ENCODE assay signal across 8 mouse cellular contexts in the genomic region with DNA sequence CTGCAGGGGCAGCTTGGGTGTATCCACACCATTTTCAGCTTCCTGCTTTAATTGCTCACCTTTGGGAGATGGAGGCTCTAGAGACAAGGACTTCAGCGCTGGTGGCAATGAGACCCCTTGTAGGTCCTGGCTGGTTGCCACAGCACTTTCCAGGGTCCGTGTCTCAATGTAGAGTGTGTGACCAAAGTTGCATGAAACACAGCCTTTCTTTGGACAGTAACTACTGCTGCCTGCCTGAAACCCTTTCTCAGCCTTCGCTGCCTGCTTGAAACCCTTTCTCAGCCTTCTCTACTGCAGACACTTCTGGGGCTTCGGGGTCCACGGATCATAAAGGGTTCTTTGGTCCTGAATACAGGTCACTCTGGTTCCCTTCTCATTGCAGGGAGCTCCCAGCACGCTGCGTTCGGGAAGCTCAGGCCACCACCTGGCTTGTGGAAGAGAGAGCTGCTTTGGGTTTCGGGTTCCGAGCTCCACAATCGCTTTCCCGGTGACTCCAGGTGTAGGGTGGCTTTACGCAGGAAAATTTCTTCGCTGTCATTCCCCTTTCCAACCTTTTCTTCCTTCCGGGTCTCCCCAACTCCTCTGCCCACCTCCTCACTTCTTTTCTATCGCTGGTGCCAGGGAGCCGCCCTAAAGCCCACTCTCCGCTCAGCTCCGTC. TPM values are rescaled to one million over a fixed set of nuclear protein-coding genes. Genes with fewer than 3 reads are reported as not detected.
DNase-seq lines count a peak whose midpoint lies in the region; ATAC-seq and TF ChIP-seq lines count a peak whose summit lies in the region.

No protein-coding gene starts in this region.

- H3K27ac ChIP-seq in gastrocnemius, adult 2 months, result peak overlapping the region; percentile 88
- peak overlapping the region; percentile 88; the same call in 1 of the 2 replicates for H3K27ac ChIP-seq in intestine, postnatal 0 days (ENCODE audit: low read depth, low read length)
- peak overlapping the region; percentile 95 for H3K27ac ChIP-seq in midbrain, embryonic 10.5 days (replicated peaks)

- no peaks in the 10 kb centered on the region for H3K36me3 ChIP-seq in intestine, postnatal 0 days (ENCODE audit: control insufficient read depth, insufficient read depth)
- H3K36me3 ChIP-seq in midbrain, embryonic 10.5 days, result peaks cover 10% of the 10 kb centered on the region

- peak overlapping the region; percentile 93 for H3K4me2 ChIP-seq in intestine, postnatal 0 days (replicated peaks; ENCODE audit: low read depth)

- H3K4me1 ChIP-seq in intestine, postnatal 0 days (replicated peaks; ENCODE audit: control insufficient read depth, insufficient read depth, low read length), result 0 out of 2 replicates have a peak, but pooled peaks cover 2% of the 10 kb centered on the region
- H3K4me1 ChIP-seq in midbrain, embryonic 10.5 days, result peaks cover 20% of the 10 kb centered on the region

- intact Hi-C loops in gastrocnemius, adult 2 months (cut with DNase I), result loop anchor here (2.0 kb wide), 1 partner anchor 100 kb away; the partner anchor contains the start of genes Grk4 and Nop14

- peak overlapping the region; percentile 98; the same call in 1 of the 2 replicates for H3K9ac ChIP-seq in intestine, postnatal 0 days (ENCODE audit: low read depth, low read length)

- no peak for TF ChIP-seq CTCF in gastrocnemius, adult 2 months (IDR thresholded peaks at IDR 0.05)
- no peak for TF ChIP-seq CTCF in intestine, postnatal 0 days (IDR thresholded peaks at IDR 0.05; ENCODE audit: low read depth)

- DNase-seq in gastrocnemius, adult 2 months, result peak; percentile 27
- no peak for DNase-seq in gastrocnemius, postnatal 10 days
- DNase-seq in right cerebral cortex, postnatal 4 days, result peak; percentile 34
- no peak for DNase-seq in right cerebral cortex, postnatal 25 days
- DNase-seq in midbrain, embryonic 10.5 days (ENCODE audit: low spot score), result no peak
- no peak for DNase-seq in adrenal gland, postnatal 14 days

- no peaks in the 10 kb centered on the region for H3K9me3 ChIP-seq in intestine, postnatal 0 days (ENCODE audit: control insufficient read depth)
- 0 out of 2 replicates have a peak, but pooled peaks cover 3% of the 10 kb centered on the region for H3K9me3 ChIP-seq in midbrain, embryonic 10.5 days (replicated peaks)

- no peaks in the 10 kb centered on the region for H3K27me3 ChIP-seq in intestine, postnatal 0 days (replicated peaks; ENCODE audit: control insufficient read depth, insufficient read depth, low read length)
- H3K27me3 ChIP-seq in midbrain, embryonic 10.5 days (ENCODE audit: low read depth, poor library complexity, severe bottlenecking), result no peaks in the 10 kb centered on the region

- peak overlapping the region; percentile 94 for H3K4me3 ChIP-seq in gastrocnemius, adult 2 months
- peak overlapping the region; percentile 95 for H3K4me3 ChIP-seq in intestine, postnatal 0 days (ENCODE audit: low read depth, low read length)
- H3K4me3 ChIP-seq in midbrain, embryonic 10.5 days, result peak overlapping the region; percentile 100

- 1% methylated on average over 19 of the region's 19 CpGs for WGBS in intestine, postnatal 0 days
- 1% methylated on average over 19 of the region's 19 CpGs for WGBS in midbrain, embryonic 10.5 days

- peak; percentile 21; the same call in 1 of the 2 replicates for ATAC-seq in erythroblast, adult 5-6 weeks (replicated peaks; ENCODE audit: low FRiP score, poor library complexity, severe bottlenecking)
- ATAC-seq in intestine, postnatal 0 days, result peak; percentile 32

RNA-seq across cellular contexts. Expression of gene Htt, which starts 0.6 kb away (rescaled TPM):
- 1 to 10 TPM; 7.2 to 9.9 TPM for total RNA-seq in gastrocnemius, adult 2 months (2021)
- 10 to 100 TPM in 1 of 2 experiments, 1 to 10 TPM in 1; 9.9 to 14.1 TPM for total RNA-seq in gastrocnemius, postnatal 10 days (2021)
- total RNA-seq in erythroblast, adult 5-6 weeks (2015; ENCODE audit: low replicate concordance), result 10.4 and 16.7 TPM in 2 replicates
- total RNA-seq in erythroblast, adult 5-6 weeks (2017; ENCODE audit: low replicate concordance), result 11.9 and 23.4 TPM in 2 replicates
- 3.7 and 4.3 TPM in 2 replicates for polyA plus RNA-seq in intestine, postnatal 0 days (2015; fragmentation: Nextera tagmentation; extraction: Ambion mirVana)
- polyA plus RNA-seq in midbrain, embryonic 10.5 days (2016; fragmentation: Nextera tagmentation; extraction: Ambion mirVana), result 13.2 and 17.1 TPM in 2 replicates
- total RNA-seq in adrenal gland, postnatal 14 days (2021), result 24.6 and 25.8 TPM in 2 replicates

Comparison
In these comparisons a context has a peak if more than half of its experiments do, and no peak if none do; other contexts are left out.
1. DNase-seq: peak in gastrocnemius, adult 2 months (single experiment) and right cerebral cortex, postnatal 4 days (single experiment); none in gastrocnemius, postnatal 10 days (single experiment), right cerebral cortex, postnatal 25 days (single experiment), midbrain, embryonic 10.5 days (single experiment) and adrenal gland, postnatal 14 days (single experiment).
2. Peak in every context shown above with its lines, with median percentiles within 50 percentile points of each other: H3K27ac ChIP-seq and H3K4me3 ChIP-seq.